Mouse (Mus musculus) kidney, adult 2 months (tissue): ENCODE results near the gene Pygl.

Experiments used
- CTCF ChIP-seq: fragments of 200-500 bp; conservative IDR thresholded peaks from 2 replicates; pipeline ENCODE4 v1.5.1; 2011; ENCODE audit warnings: low read depth, mild to moderate bottlenecking, control low read depth, low read length, moderate library complexity, mixed read lengths; ENCODE audit not compliant: insufficient read depth, insufficient read length
- POLR2A ChIP-seq: fragments of 200-500 bp; IDR thresholded peaks from one replicate; pipeline ENCODE4 v1.6.1; 2011; ENCODE audit warnings: low read depth, low read length, control low read depth

- no peak for TF ChIP-seq CTCF
- TF ChIP-seq POLR2A, result no peak
These were observed 75.1 kb downstream of the Pygl start for GRCm38 (mm10) chr12:70156222-70156621.
